ENCODE assay signal across 10 mouse cellular contexts in genomic region chr14:72516376-72516775, GRCm38 (mm10). TPM values are rescaled to one million over a fixed set of nuclear protein-coding genes. Genes with fewer than 3 reads are reported as not detected.
DNase-seq lines count a peak whose midpoint lies in the region; ATAC-seq and TF ChIP-seq lines count a peak whose summit lies in the region.
"Had no signal": no experiment of that assay in that cellular context is flagged by ENCODE, and none has a peak within 500 bp of the region (broad histone marks: within the 10 kb centered on the region; RNA-seq: fewer than 3 reads in every experiment).

No protein-coding gene starts in this region.

- H3K4me1 ChIP-seq in heart, adult 2 months (ENCODE audit: control insufficient read depth, insufficient read depth, low read length), result no peaks in the 10 kb centered on the region
- no peaks in the 10 kb centered on the region for H3K4me1 ChIP-seq in heart, embryonic 11.5 days (ENCODE audit: control insufficient read depth, insufficient read depth, low read length)
- no peaks in the 10 kb centered on the region for H3K4me1 ChIP-seq in forebrain, embryonic 16.5 days (replicated peaks; ENCODE audit: control insufficient read depth, insufficient read depth, low read length)
- no peaks in the 10 kb centered on the region for H3K4me1 ChIP-seq in midbrain, embryonic 16.5 days (ENCODE audit: control insufficient read depth, insufficient read depth, low read length)
- H3K4me1 ChIP-seq: stomach, embryonic 15.5 days had no signal

- peak in 1 of 2 experiments; percentile 30 for DNase-seq in heart, adult 2 months
- DNase-seq in thymus, postnatal 4 days, result peak; percentile 41
- DNase-seq in thymus, postnatal 10 days (ENCODE audit: low spot score in 2 of 2), result no peak
- DNase-seq in layer of hippocampus, adult 2 months (ENCODE audit: low spot score in 2 of 2), result peak; percentile 29 to 61
- DNase-seq in c-Kit-positive CD71-positive TER-119-positive erythroid progenitor cells, embryonic 14.5 days (ENCODE audit: low spot score), result no peak

- no peak for TF ChIP-seq POLR2A in heart, adult 2 months (IDR thresholded peaks at IDR 0.05; ENCODE audit: insufficient read depth, low read depth, low read length)

- no peak overlapping the region for H3K4me3 ChIP-seq in heart, adult 2 months
- no peak overlapping the region for H3K4me3 ChIP-seq in heart, embryonic 11.5 days (ENCODE audit: low read depth, low read length)
- H3K4me3 ChIP-seq in forebrain, embryonic 16.5 days (replicated peaks; ENCODE audit: low read length), result no peak overlapping the region
- no peak overlapping the region for H3K4me3 ChIP-seq in layer of hippocampus, adult 2 months
- no peak overlapping the region for H3K4me3 ChIP-seq in midbrain, embryonic 16.5 days (ENCODE audit: low read depth, low read length)
- H3K4me3 ChIP-seq: stomach, embryonic 15.5 days had no signal

- TF ChIP-seq CTCF in heart, adult 2 months (IDR thresholded peaks at IDR 0.05), result peak; percentile 74
- peak; percentile 88 for TF ChIP-seq CTCF in layer of hippocampus, adult 2 months (conservative IDR thresholded peaks at IDR 0.05)

- no peaks in the 10 kb centered on the region for H3K36me3 ChIP-seq in heart, adult 2 months (ENCODE audit: control insufficient read depth, insufficient read depth, low read length)
- H3K36me3 ChIP-seq in heart, embryonic 11.5 days (ENCODE audit: control insufficient read depth, insufficient read depth, low read length), result no peaks in the 10 kb centered on the region
- H3K36me3 ChIP-seq in forebrain, embryonic 16.5 days (ENCODE audit: control insufficient read depth, insufficient read depth), result no peaks in the 10 kb centered on the region
- no peaks in the 10 kb centered on the region for H3K36me3 ChIP-seq in midbrain, embryonic 16.5 days (ENCODE audit: control insufficient read depth, insufficient read depth, low read length)
- H3K36me3 ChIP-seq: stomach, embryonic 15.5 days had no signal

- H3K79me2 ChIP-seq in heart, adult 2 months (replicated peaks; ENCODE audit: control insufficient read depth, insufficient read depth, low read length), result no peaks in the 10 kb centered on the region

- ATAC-seq in heart, embryonic 11.5 days (replicated peaks; ENCODE audit: insufficient number of reproducible peaks, low FRiP score, low TSS enrichment), result no peak
- peak; percentile 79 for ATAC-seq in forebrain, embryonic 16.5 days
- peak; percentile 86 for ATAC-seq in midbrain, embryonic 16.5 days

- H3K27ac ChIP-seq in heart, adult 2 months, result no peak overlapping the region
- no peak overlapping the region for H3K27ac ChIP-seq in heart, embryonic 11.5 days (ENCODE audit: low read depth, low read length)
- H3K27ac ChIP-seq in forebrain, embryonic 16.5 days (ENCODE audit: low read length), result no peak overlapping the region
- no peak overlapping the region for H3K27ac ChIP-seq in layer of hippocampus, adult 2 months
- no peak overlapping the region for H3K27ac ChIP-seq in midbrain, embryonic 16.5 days (ENCODE audit: low read length)
- H3K27ac ChIP-seq: stomach, embryonic 15.5 days had no signal

- H3K9me3 ChIP-seq in heart, embryonic 11.5 days (replicated peaks; ENCODE audit: control insufficient read depth, low read length), result no peaks in the 10 kb centered on the region
- no peaks in the 10 kb centered on the region for H3K9me3 ChIP-seq in forebrain, embryonic 16.5 days (ENCODE audit: control insufficient read depth, low read length)
- H3K9me3 ChIP-seq in midbrain, embryonic 16.5 days (replicated peaks; ENCODE audit: control insufficient read depth, low read length, poor library complexity, severe bottlenecking), result no peaks in the 10 kb centered on the region
- H3K9me3 ChIP-seq: stomach, embryonic 15.5 days had no signal

- 17% methylated on average over 5 of the region's 5 CpGs for WGBS in heart, adult 2 months
- 18% methylated on average over 5 of the region's 5 CpGs for WGBS in heart, embryonic 11.5 days (ENCODE audit: insufficient replicate concordance)
- 21% methylated on average over 5 of the region's 5 CpGs for WGBS in forebrain, embryonic 16.5 days
- WGBS in midbrain, embryonic 16.5 days, result 16% methylated on average over 5 of the region's 5 CpGs

- no peaks in the 10 kb centered on the region for H3K27me3 ChIP-seq in heart, adult 2 months (ENCODE audit: control insufficient read depth, insufficient read depth, low read length)
- H3K27me3 ChIP-seq in heart, embryonic 11.5 days (ENCODE audit: control insufficient read depth, insufficient read depth, low read length), result no peaks in the 10 kb centered on the region
- no peaks in the 10 kb centered on the region for H3K27me3 ChIP-seq in forebrain, embryonic 16.5 days (replicated peaks; ENCODE audit: control insufficient read depth, insufficient read depth, low read length)
- H3K27me3 ChIP-seq in midbrain, embryonic 16.5 days (ENCODE audit: control insufficient read depth, insufficient read depth, low read depth, low read length), result no peaks in the 10 kb centered on the region
- H3K27me3 ChIP-seq: stomach, embryonic 15.5 days had no signal

- no peak overlapping the region for H3K9ac ChIP-seq in heart, adult 2 months (ENCODE audit: low read depth, low read length)
- no peak overlapping the region for H3K9ac ChIP-seq in heart, embryonic 11.5 days (ENCODE audit: low read depth, low read length)
- H3K9ac ChIP-seq in forebrain, embryonic 16.5 days (replicated peaks; ENCODE audit: low read depth, low read length), result no peak overlapping the region
- H3K9ac ChIP-seq in midbrain, embryonic 16.5 days (ENCODE audit: low read depth, low read length), result no peak overlapping the region
- H3K9ac ChIP-seq: stomach, embryonic 15.5 days had no signal

- intact Hi-C loops in heart, adult 2 months (cut with DNase I), result loop anchor here (5.0 to 10.0 kb wide), 2 partner anchors 139 to 1732 kb away; no protein-coding TSS in a partner anchor

- 0 out of 2 replicates have a peak, but pooled peaks have one; percentile 41 for TF ChIP-seq EP300 in heart, adult 2 months (IDR thresholded peaks at IDR 0.05; ENCODE audit: insufficient read depth, low read depth, low read length)

- H3K4me2 ChIP-seq in heart, embryonic 11.5 days, result no peak overlapping the region
- no peak overlapping the region for H3K4me2 ChIP-seq in forebrain, embryonic 16.5 days (ENCODE audit: low read length)
- H3K4me2 ChIP-seq in midbrain, embryonic 16.5 days (ENCODE audit: low read length), result no peak overlapping the region
- H3K4me2 ChIP-seq: stomach, embryonic 15.5 days had no signal

RNA-seq across cellular contexts. Expression of gene Gm9195, which starts 24.7 kb away (rescaled TPM):
- not detected for total RNA-seq in heart, adult 2 months (2021)
- not detected in 2 replicates for polyA plus RNA-seq in heart, adult 2 months (2012; rRNA removed)
- polyA plus RNA-seq in heart, embryonic 11.5 days (2014; fragmentation: Nextera tagmentation; extraction: Ambion mirVana), result not detected in 2 replicates
- polyA plus RNA-seq in forebrain, embryonic 16.5 days (2015; fragmentation: Nextera tagmentation; extraction: Ambion mirVana), result not detected in 2 replicates
- not detected for total RNA-seq in layer of hippocampus, adult 2 months (2021)
- polyA plus RNA-seq in midbrain, embryonic 16.5 days (2015; fragmentation: Nextera tagmentation; extraction: Ambion mirVana), result not detected in 2 replicates
- total RNA-seq: left cerebral cortex, adult 8-10 months had no signal
- polyA plus RNA-seq: stomach, embryonic 15.5 days had no signal

Comparison
In these comparisons a context has a peak if more than half of its experiments do, and no peak if none do; other contexts are left out.
1. DNase-seq: peak in thymus, postnatal 4 days (single experiment) and layer of hippocampus, adult 2 months (2 of 2); none in thymus, postnatal 10 days (0 of 2) and c-Kit-positive CD71-positive TER-119-positive erythroid progenitor cells, embryonic 14.5 days (single experiment).